Mouse (Mus musculus) forebrain, embryonic 12.5 days (tissue): ENCODE measurements around the gene Polr1a. TPM values are rescaled to one million over a fixed set of nuclear protein-coding genes. Genes with fewer than 3 reads are reported as not detected.
"Not testable (repeated sequence)": the region's sequence is repeated elsewhere in the genome, so short reads cannot be mapped to it uniquely, and the experiment has no call there.

Source experiments
- ATAC-seq: fragments of 200-750 bp; cut with Nextera tagmentation; 2 replicates; pipeline ENCODE4 v1.8.0; 2017; ENCODE audit warnings: moderate TSS enrichment; ENCODE audit not compliant: low FRiP score
- H3K27ac ChIP-seq: fragments of 300-500 bp; sonication (generic); 2 replicates; pipeline ENCODE4 v1.5.1; 2016; ENCODE audit warnings: mild to moderate bottlenecking
- H3K27me3 ChIP-seq: fragments of 300-500 bp; sonication (generic); 2 replicates; pipeline ENCODE4 v1.6.1; 2016; ENCODE audit warnings: mild to moderate bottlenecking
- H3K36me3 ChIP-seq: fragments of 300-500 bp; sonication (generic); replicated peaks from 2 replicates; pipeline ENCODE4 v1.6.1; 2016; ENCODE audit warnings: mild to moderate bottlenecking
- H3K4me1 ChIP-seq: fragments of 300-500 bp; sonication (generic); 2 replicates; pipeline ENCODE4 v1.6.1; 2016
- H3K4me2 ChIP-seq: fragments of 300-500 bp; sonication (generic); 2 replicates; pipeline ENCODE4 v1.6.1; 2016; ENCODE audit warnings: mild to moderate bottlenecking, moderate library complexity
- H3K4me3 ChIP-seq: fragments of 300-500 bp; sonication (generic); replicated peaks from 2 replicates; pipeline ENCODE4 v1.5.1; 2016; ENCODE audit warnings: mild to moderate bottlenecking
- H3K9ac ChIP-seq: fragments of 300-500 bp; sonication (generic); 2 replicates; pipeline ENCODE4 v1.6.1; 2016; ENCODE audit warnings: mild to moderate bottlenecking
- H3K9me3 ChIP-seq: fragments of 300-500 bp; sonication (generic); 2 replicates; pipeline ENCODE4 v1.6.1; 2016
- WGBS: fragments of 180-500 bp; shearing (Covaris S2); methylation state at CpG from one replicate; pipeline ENCODE4 v1.1.7; 2016; 5-methylcytosine and 5-hydroxymethylcytosine counted together
- polyA plus RNA-seq: library from polyadenylated mRNA; unstranded; fragments of >200 nt; fragmentation: Nextera tagmentation; extraction: Ambion mirVana; gene quantifications from 2 replicates; pipeline ENCODE4 v1.2.1, GENCODE M21; 2016

The Polr1a gene
- polyA plus RNA-seq, 1 experiment from 2014 or later, result 33.3 TPM

GRCm38 (mm10) chr6:71925233-71925632 is 16.4 kb downstream of the Polr1a start:
- H3K27me3 ChIP-seq, H3K4me1 ChIP-seq, H3K9me3 ChIP-seq, H3K27ac ChIP-seq, H3K9ac ChIP-seq, H3K4me3 ChIP-seq, H3K4me2 ChIP-seq, ATAC-seq: not testable (repeated sequence)
- peaks cover 78% of the 10 kb centered on the region for H3K36me3 ChIP-seq
- 85% methylated on average over 5 of the region's 5 CpGs for WGBS

GRCm38 (mm10) chr6:71927911-71928310 is 19.1 kb downstream of the Polr1a start:
- Histone ChIP-seq H3K36me3 (peaks cover 80% of the 10 kb centered on the region), H3K9ac (no peak overlapping the region)

GRCm38 (mm10) chr6:71930053-71930452 is 21.2 kb downstream of the Polr1a start:
- ATAC-seq, result no peak
- no peaks in the 10 kb centered on the region for H3K4me1 ChIP-seq
- no peak overlapping the region for H3K4me2 ChIP-seq
- H3K36me3 ChIP-seq, result peaks cover 74% of the 10 kb centered on the region
- H3K27me3 ChIP-seq, result no peaks in the 10 kb centered on the region
- H3K27ac ChIP-seq, result no peak overlapping the region
- no peaks in the 10 kb centered on the region for H3K9me3 ChIP-seq
- H3K9ac ChIP-seq, result no peak overlapping the region
- 88% methylated on average over 10 of the region's 10 CpGs for WGBS
- H3K4me3 ChIP-seq, result no peak overlapping the region

More at GRCm38 (mm10) chr6:71927911-71928310, 19.1 kb downstream of the Polr1a start:
- Histone ChIP-seq H3K27ac (no peak overlapping the region), H3K4me1 (no peaks in the 10 kb centered on the region), H3K4me2 (no peak overlapping the region), H3K9me3 (no peaks in the 10 kb centered on the region), H3K4me3 (no peak overlapping the region), H3K27me3 (no peaks in the 10 kb centered on the region)
- ATAC-seq, result no peak

DNA sequence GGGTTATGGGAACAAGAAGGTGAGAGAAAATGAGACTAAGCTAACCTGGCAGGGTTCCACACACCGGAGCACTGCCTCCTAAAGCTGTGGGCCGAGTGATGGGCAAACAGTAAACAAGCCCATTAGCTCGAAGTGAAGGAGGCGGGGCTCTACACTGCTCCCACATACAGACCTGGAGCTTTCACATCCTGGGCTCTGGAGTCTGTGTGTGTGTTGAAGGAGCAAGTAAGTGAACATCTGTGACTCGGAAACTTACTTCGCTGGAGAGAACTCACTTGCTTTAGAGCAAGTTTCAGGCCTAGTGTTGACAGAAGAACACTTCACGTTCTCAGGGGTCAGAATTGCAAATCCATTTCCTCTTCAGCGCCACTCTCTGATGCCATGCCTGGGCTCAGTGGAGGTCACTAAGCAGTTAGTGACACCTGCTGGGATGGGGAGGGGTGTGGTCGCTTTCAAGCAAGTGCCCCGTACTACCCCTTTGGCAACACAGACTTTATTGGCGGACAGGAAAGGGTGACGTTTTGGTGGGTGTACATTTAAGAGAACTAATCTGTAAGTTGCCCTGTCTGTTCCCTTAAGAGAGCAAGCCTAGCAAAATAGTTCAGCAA is 22.1 kb downstream of the Polr1a start:
- WGBS, result 88% methylated on average over 12 of the region's 12 CpGs
- Histone ChIP-seq H3K4me3 (no peak overlapping the region), H3K9ac (no peak overlapping the region), H3K27me3 (no peaks in the 10 kb centered on the region), H3K36me3 (peaks cover 67% of the 10 kb centered on the region), H3K27ac (no peak overlapping the region), H3K4me2 (no peak overlapping the region), H3K9me3 (no peaks in the 10 kb centered on the region), H3K4me1 (no peaks in the 10 kb centered on the region)
- no peak for ATAC-seq

DNA sequence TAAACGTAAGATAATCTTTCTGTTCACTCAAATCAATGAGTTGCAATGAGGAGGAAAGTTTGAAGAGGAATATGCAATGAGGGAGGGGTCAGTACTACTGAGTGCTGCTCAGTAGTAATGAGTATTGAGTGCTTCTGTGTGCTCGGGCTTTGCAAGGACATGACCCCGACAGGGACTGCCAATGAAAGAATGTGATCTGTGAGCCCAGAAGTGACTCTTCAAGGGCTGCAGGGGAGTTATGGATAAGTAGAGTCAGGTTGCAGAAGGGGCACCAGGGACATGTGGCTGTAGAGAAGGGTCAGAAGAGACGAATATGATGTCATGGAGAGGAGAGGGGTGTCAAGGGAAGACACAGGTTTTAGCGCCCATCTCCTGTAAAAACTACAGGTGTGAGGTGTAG is 23.5 kb downstream of the Polr1a start:
- peaks cover 69% of the 10 kb centered on the region for H3K36me3 ChIP-seq
- 90% methylated on average over 5 of the region's 5 CpGs for WGBS

DNA sequence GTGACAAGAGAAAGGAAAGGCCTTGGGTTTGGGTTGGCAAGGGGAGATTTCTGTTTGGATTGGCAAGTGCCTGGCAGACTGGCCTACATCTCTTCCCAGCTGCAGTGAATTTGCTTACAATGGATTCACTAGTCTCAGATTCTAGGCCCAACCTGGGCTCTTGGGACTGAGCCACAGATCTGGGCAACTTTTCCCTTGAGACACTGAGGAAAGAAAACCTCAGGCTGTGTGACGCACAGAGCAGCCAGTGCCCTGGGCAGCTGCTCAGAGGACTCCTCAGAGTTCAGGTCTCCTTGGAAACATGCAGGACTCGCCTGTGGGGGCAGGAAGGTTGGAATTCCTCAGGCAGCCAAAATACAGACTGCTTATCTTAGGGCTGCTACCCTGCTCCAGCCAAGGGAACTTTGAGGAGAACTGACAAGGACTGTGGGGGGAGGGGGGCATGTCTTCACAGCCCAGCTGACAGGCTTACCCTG is 25.3 kb downstream of the Polr1a start:
- 74% methylated on average over 2 of the region's 2 CpGs for WGBS
- H3K9ac ChIP-seq, result no peak overlapping the region
- H3K27ac ChIP-seq, result no peak overlapping the region
- H3K4me2 ChIP-seq, result no peak overlapping the region
- ATAC-seq, result no peak
- H3K9me3 ChIP-seq, result no peaks in the 10 kb centered on the region
- no peaks in the 10 kb centered on the region for H3K27me3 ChIP-seq
- H3K4me1 ChIP-seq, result no peaks in the 10 kb centered on the region
- peaks cover 75% of the 10 kb centered on the region for H3K36me3 ChIP-seq
- no peak overlapping the region for H3K4me3 ChIP-seq

More for the DNA sequence above, 23.5 kb downstream of the Polr1a start:
- Histone ChIP-seq H3K4me2 (no peak overlapping the region), H3K4me3 (no peak overlapping the region), H3K27ac (no peak overlapping the region), H3K9me3 (no peaks in the 10 kb centered on the region), H3K27me3 (no peaks in the 10 kb centered on the region), H3K4me1 (no peaks in the 10 kb centered on the region), H3K9ac (no peak overlapping the region)
- ATAC-seq, result no peak

GRCm38 (mm10) chr6:71935737-71936136 is 26.9 kb downstream of the Polr1a start:
- no peak for ATAC-seq
- H3K4me3 ChIP-seq, result no peak overlapping the region
- H3K9me3 ChIP-seq, result no peaks in the 10 kb centered on the region
- no peaks in the 10 kb centered on the region for H3K4me1 ChIP-seq
- H3K27ac ChIP-seq, result no peak overlapping the region
- H3K4me2 ChIP-seq, result no peak overlapping the region
- H3K9ac ChIP-seq, result no peak overlapping the region
- no peaks in the 10 kb centered on the region for H3K27me3 ChIP-seq
- 81% methylated on average over 2 of the region's 2 CpGs for WGBS
- H3K36me3 ChIP-seq, result peaks cover 66% of the 10 kb centered on the region

GRCm38 (mm10) chr6:71940912-71941311 is 32.1 kb downstream of the Polr1a start:
- Histone ChIP-seq H3K36me3 (peaks cover 56% of the 10 kb centered on the region), H3K9me3 (no peaks in the 10 kb centered on the region)
- ATAC-seq, result no peak

DNA sequence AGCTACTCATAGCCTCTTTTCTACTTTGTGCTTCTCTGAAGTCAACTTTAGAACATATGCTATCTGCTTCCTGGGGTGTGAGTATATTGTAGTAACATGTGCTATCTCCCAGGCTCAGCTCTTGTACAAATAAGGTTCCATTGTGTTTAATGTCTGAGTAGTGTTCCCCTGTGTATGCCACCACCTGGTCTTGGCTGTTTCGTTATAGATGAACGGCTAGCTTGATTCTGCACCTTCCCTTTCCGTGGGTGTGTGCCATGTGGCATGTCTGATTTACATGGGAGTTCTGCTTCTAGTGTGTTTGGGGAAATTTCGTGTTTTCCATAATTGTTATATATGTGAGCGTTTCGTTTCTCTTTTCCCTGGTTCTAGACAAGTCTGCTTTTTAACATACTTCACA is 36.2 kb downstream of the Polr1a start:
- Histone ChIP-seq H3K4me2 (no peak overlapping the region), H3K4me3 (no peak overlapping the region), H3K27ac (no peak overlapping the region), H3K27me3 (no peaks in the 10 kb centered on the region), H3K4me1 (no peaks in the 10 kb centered on the region), H3K9me3 (no peaks in the 10 kb centered on the region), H3K36me3 (peaks cover 54% of the 10 kb centered on the region), H3K9ac (no peak overlapping the region)
- WGBS, result 90% methylated on average over 6 of the region's 6 CpGs
- ATAC-seq, result no peak

More at GRCm38 (mm10) chr6:71940912-71941311, 32.1 kb downstream of the Polr1a start:
- Histone ChIP-seq H3K4me1 (no peaks in the 10 kb centered on the region), H3K27me3 (no peaks in the 10 kb centered on the region), H3K9ac (no peak overlapping the region), H3K27ac (no peak overlapping the region), H3K4me3 (no peak overlapping the region), H3K4me2 (no peak overlapping the region)
- 90% methylated on average over 6 of the region's 6 CpGs for WGBS

GRCm38 (mm10) chr6:71946121-71946520 is 37.3 kb downstream of the Polr1a start:
- Histone ChIP-seq H3K9ac (no peak overlapping the region), H3K27me3 (no peaks in the 10 kb centered on the region), H3K27ac (no peak overlapping the region), H3K4me2 (no peak overlapping the region), H3K36me3 (peaks cover 54% of the 10 kb centered on the region), H3K4me3 (no peak overlapping the region), H3K9me3 (no peaks in the 10 kb centered on the region), H3K4me1 (no peaks in the 10 kb centered on the region)
- no peak for ATAC-seq
- WGBS, result 96% methylated on average over 8 of the region's 8 CpGs

- H3K36me3 ChIP-seq, result peaks cover 67% of the 10 kb centered on the region
- H3K27me3 ChIP-seq, result no peaks in the 10 kb centered on the region
- no peaks in the 10 kb centered on the region for H3K4me1 ChIP-seq
- no peak overlapping the region for H3K4me3 ChIP-seq
- no peak overlapping the region for H3K4me2 ChIP-seq
- ATAC-seq, result no peak
- no peaks in the 10 kb centered on the region for H3K9me3 ChIP-seq
- no peak overlapping the region for H3K9ac ChIP-seq
- 88% methylated on average over 3 of the region's 3 CpGs for WGBS
- H3K27ac ChIP-seq, result no peak overlapping the region
These were observed 40.9 kb downstream of the Polr1a start for GRCm38 (mm10) chr6:71949721-71950120.

GRCm38 (mm10) chr6:71950592-71950991 is 41.7 kb downstream of the Polr1a start:
- Histone ChIP-seq H3K9ac (no peak overlapping the region), H3K4me3 (no peak overlapping the region), H3K27ac (no peak overlapping the region), H3K36me3 (peaks cover 68% of the 10 kb centered on the region), H3K27me3 (no peaks in the 10 kb centered on the region), H3K4me2 (no peak overlapping the region), H3K9me3 (no peaks in the 10 kb centered on the region), H3K4me1 (no peaks in the 10 kb centered on the region)
- ATAC-seq, result no peak
- 90% methylated on average over 3 of the region's 3 CpGs for WGBS

DNA sequence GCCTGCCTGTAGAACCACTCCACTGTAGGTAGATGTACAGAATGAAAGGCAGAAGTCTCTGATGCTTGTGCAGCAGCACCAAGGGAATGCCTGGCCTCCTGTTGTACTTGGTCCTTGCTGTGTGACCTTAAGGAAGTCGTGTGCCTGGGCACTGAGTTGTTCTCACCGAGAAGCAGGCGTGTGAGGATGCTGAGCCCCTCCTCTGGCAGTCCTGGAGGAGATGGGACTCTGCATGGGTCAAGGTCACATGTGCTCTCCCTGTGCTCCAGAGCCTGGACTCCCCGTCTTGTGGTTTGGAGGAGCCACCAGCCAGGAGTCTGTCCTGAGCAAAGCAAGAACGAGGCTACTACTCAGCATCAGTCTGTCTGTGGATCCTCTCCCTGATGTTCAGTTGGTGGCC is 42.3 kb downstream of the Polr1a start:
- ATAC-seq, result no peak
- Histone ChIP-seq H3K4me2 (no peak overlapping the region), H3K9ac (no peak overlapping the region), H3K27me3 (no peaks in the 10 kb centered on the region), H3K4me1 (no peaks in the 10 kb centered on the region), H3K36me3 (peaks cover 64% of the 10 kb centered on the region), H3K27ac (no peak overlapping the region), H3K9me3 (no peaks in the 10 kb centered on the region), H3K4me3 (no peak overlapping the region)
- WGBS, result 87% methylated on average over 5 of the region's 5 CpGs
